Mouse (Mus musculus) spleen, adult 2 months (tissue): ENCODE results near the gene Arfip1. TPM values are rescaled to one million over a fixed set of nuclear protein-coding genes. Genes with fewer than 3 reads are reported as not detected.
A peak's percentile ranks its signal among the peaks of the same experiment; 100 is the strongest.

Experiments
- DNase-seq, 2 experiments: peaks; one replicate each; pipeline versions ENCODE4 v3.0.0 to v3.0.0-alpha.2; 2012 to 2021; ENCODE audit warnings: low spot score in 2 of 2, low read depth in 1 of 2
- H3K27ac ChIP-seq: fragments of 200-500 bp; 2 replicates; pipeline ENCODE4 v1.5.1; 2012; ENCODE audit warnings: low read length, inconsistent platforms; ENCODE audit not compliant: insufficient read depth
- H3K27me3 ChIP-seq: fragments of 200-500 bp; 2 replicates; pipeline ENCODE4 v1.6.1; 2012; ENCODE audit warnings: mild to moderate bottlenecking, moderate library complexity, low read length, inconsistent platforms; ENCODE audit not compliant: control insufficient read depth, insufficient read depth
- H3K36me3 ChIP-seq: fragments of 200-500 bp; 2 replicates; pipeline ENCODE4 v1.6.1; 2012; ENCODE audit warnings: mild to moderate bottlenecking, low read length, inconsistent platforms; ENCODE audit not compliant: control insufficient read depth, insufficient read depth
- H3K4me1 ChIP-seq: fragments of 200-500 bp; 2 replicates; pipeline ENCODE4 v1.6.1; 2011; ENCODE audit warnings: inconsistent platforms; ENCODE audit not compliant: control insufficient read depth, insufficient read depth, insufficient read length
- H3K4me3 ChIP-seq: fragments of 200-500 bp; 2 replicates; pipeline ENCODE4 v1.5.1; 2011; ENCODE audit warnings: mild to moderate bottlenecking, inconsistent platforms; ENCODE audit not compliant: insufficient read depth, insufficient read length; ENCODE audit errors: extremely low read depth
- CTCF ChIP-seq: fragments of 200-500 bp; IDR thresholded peaks from 2 replicates; pipeline ENCODE4 v1.5.1; 2011; ENCODE audit warnings: mild to moderate bottlenecking, inconsistent platforms; ENCODE audit not compliant: insufficient read depth, insufficient read length, insufficient replicate concordance; ENCODE audit errors: extremely low read depth
- POLR2A ChIP-seq: fragments of 200-500 bp; IDR thresholded peaks from 2 replicates; pipeline ENCODE4 v1.6.1; 2011; ENCODE audit warnings: low read depth, low read length, inconsistent platforms
- WGBS: fragments of 180-500 bp; shearing (Covaris S2); methylation state at CpG from one replicate; pipeline ENCODE4 v1.1.7; 2018; 5-methylcytosine and 5-hydroxymethylcytosine counted together
- polyA plus RNA-seq: library from polyadenylated mRNA; depleted of rRNA; stranded (reverse); fragments of >200 nt; gene quantifications from 2 replicates; pipeline ENCODE4 v1.2.3, GENCODE M21; 2012

Gene Arfip1
- polyA plus RNA-seq, 1 experiment: 4.6 TPM

- 48% methylated on average over 6 of the region's 6 CpGs for WGBS
- H3K4me1 ChIP-seq: no peaks in the 10 kb centered on the region
- no peaks in the 10 kb centered on the region for H3K36me3 ChIP-seq
- no peak overlapping the region for H3K27ac ChIP-seq
- DNase-seq: no peak
- TF ChIP-seq POLR2A (no peak), CTCF (no peak)
- no peaks in the 10 kb centered on the region for H3K27me3 ChIP-seq
- no peak overlapping the region for H3K4me3 ChIP-seq
Measured at GRCm38 (mm10) chr3:84465822-84466500, 116.5 kb downstream of the Arfip1 start.

GRCm38 (mm10) chr3:84461687-84462086, 120.7 kb downstream of the Arfip1 start:
- no peaks in the 10 kb centered on the region for H3K36me3 ChIP-seq
- no peak for TF ChIP-seq CTCF
- no peak overlapping the region for H3K4me3 ChIP-seq
- no peaks in the 10 kb centered on the region for H3K4me1 ChIP-seq
- DNase-seq: no peak
- peak overlapping the region; percentile 55; the same call in 1 of the 2 replicates for H3K27ac ChIP-seq
- no peaks in the 10 kb centered on the region for H3K27me3 ChIP-seq
- WGBS: 76% methylated on average over 4 of the region's 4 CpGs

GRCm38 (mm10) chr3:84460952-84461351, 121.5 kb downstream of the Arfip1 start:
- WGBS: 6% methylated on average over 12 of the region's 12 CpGs
- no peak for TF ChIP-seq POLR2A
- no peak for TF ChIP-seq CTCF
- no peaks in the 10 kb centered on the region for H3K4me1 ChIP-seq
- H3K36me3 ChIP-seq: no peaks in the 10 kb centered on the region
- no peak for DNase-seq
- no peaks in the 10 kb centered on the region for H3K27me3 ChIP-seq
- H3K27ac ChIP-seq: peak overlapping the region; percentile 6; the same call in 1 of the 2 replicates
- H3K4me3 ChIP-seq: no peak overlapping the region

- no peak for DNase-seq
- no peaks in the 10 kb centered on the region for H3K36me3 ChIP-seq
- 21% methylated on average over 3 of the region's 3 CpGs for WGBS
- no peak for TF ChIP-seq POLR2A
- TF ChIP-seq CTCF: no peak
- H3K4me1 ChIP-seq: no peaks in the 10 kb centered on the region
- H3K4me3 ChIP-seq: no peak overlapping the region
- H3K27ac ChIP-seq: peak overlapping the region; percentile 6; the same call in 1 of the 2 replicates
- no peaks in the 10 kb centered on the region for H3K27me3 ChIP-seq
Measured at GRCm38 (mm10) chr3:84460499-84460898, 121.9 kb downstream of the Arfip1 start.

GRCm38 (mm10) chr3:84455733-84456417, 126.5 kb downstream of the Arfip1 start:
- no peak for DNase-seq
- Histone ChIP-seq H3K27me3 (no peaks in the 10 kb centered on the region), H3K4me1 (no peaks in the 10 kb centered on the region), H3K27ac (peak overlapping the region; percentile 75; the same call in 1 of the 2 replicates), H3K36me3 (no peaks in the 10 kb centered on the region), H3K4me3 (no peak overlapping the region)
- 54% methylated on average over 12 of the region's 12 CpGs for WGBS
- TF ChIP-seq POLR2A (no peak), CTCF (no peak)

GRCm38 (mm10) chr3:84450651-84451050, 131.8 kb downstream of the Arfip1 start:
- no peak overlapping the region for H3K4me3 ChIP-seq
- TF ChIP-seq POLR2A (no peak), CTCF (no peak)
- no peaks in the 10 kb centered on the region for H3K36me3 ChIP-seq
- no peaks in the 10 kb centered on the region for H3K4me1 ChIP-seq
- no peaks in the 10 kb centered on the region for H3K27me3 ChIP-seq
- no peak for DNase-seq
- WGBS: 74% methylated on average over 3 of the region's 3 CpGs
- H3K27ac ChIP-seq: no peak overlapping the region

GRCm38 (mm10) chr3:84449015-84449414, 133.4 kb downstream of the Arfip1 start:
- Histone ChIP-seq H3K4me3 (no peak overlapping the region), H3K27ac (no peak overlapping the region), H3K4me1 (no peaks in the 10 kb centered on the region), H3K27me3 (no peaks in the 10 kb centered on the region), H3K36me3 (no peaks in the 10 kb centered on the region)
- WGBS: 90% methylated on average over 9 of the region's 9 CpGs
- DNase-seq: no peak
- TF ChIP-seq POLR2A (no peak), CTCF (no peak)
